Mouse (Mus musculus) frontal cortex, postnatal 10 days (tissue): ENCODE measurements around the gene Col9a2.
"Not testable (repeated sequence)": the region's sequence is repeated elsewhere in the genome, so short reads cannot be mapped to it uniquely, and the experiment has no call there.

ENCODE experiments used
- DNase-seq, 2 experiments: peaks; one replicate each; pipeline ENCODE4 v3.0.0; 2022; ENCODE audit warnings: low spot score in 2 of 2, mixed read lengths in 1 of 2

Col9a2 gene

DNA sequence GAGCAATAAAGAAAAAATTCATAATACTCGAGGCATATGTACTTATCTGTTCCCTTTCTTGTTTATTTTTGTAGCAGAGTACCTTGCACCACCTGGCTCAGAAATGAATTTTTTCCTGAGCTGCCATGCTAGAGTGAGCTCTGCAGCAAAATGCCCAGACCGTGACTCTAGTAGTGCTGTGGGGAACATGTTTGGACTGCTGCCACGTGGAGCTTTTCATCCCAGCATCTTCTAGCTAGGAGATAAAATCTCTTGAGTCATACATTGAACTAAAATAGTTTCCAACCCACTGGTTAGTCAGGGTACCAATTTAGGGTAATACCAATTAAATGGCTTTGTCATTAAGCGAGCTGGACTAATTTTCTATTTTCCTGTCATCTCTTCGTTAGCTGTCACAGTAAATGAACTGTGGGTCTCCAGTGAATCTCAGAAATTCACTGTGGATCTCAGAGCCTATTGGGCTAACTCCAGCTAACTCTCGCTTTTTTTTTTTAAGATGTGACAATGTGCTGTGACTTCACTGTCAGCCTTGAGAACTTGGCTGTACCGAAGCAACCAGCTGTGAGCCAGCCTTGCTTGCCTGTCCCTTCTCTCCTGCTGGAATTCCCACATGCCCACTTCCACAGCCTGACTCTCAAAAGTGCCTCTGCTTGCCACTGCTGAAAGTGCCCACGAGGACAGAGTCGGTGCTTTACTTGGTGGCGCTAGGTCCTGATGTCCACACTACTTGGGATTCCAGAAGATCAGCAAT lies 19.0 kb upstream of the Col9a2 start:
- DNase-seq: no peak

- DNase-seq: no peak
These were observed 17.3 kb upstream of the Col9a2 start for GRCm38 (mm10) chr4:121021911-121022310.

- no peak for DNase-seq
These were observed 15.7 kb upstream of the Col9a2 start for GRCm38 (mm10) chr4:121023464-121023863.

DNA sequence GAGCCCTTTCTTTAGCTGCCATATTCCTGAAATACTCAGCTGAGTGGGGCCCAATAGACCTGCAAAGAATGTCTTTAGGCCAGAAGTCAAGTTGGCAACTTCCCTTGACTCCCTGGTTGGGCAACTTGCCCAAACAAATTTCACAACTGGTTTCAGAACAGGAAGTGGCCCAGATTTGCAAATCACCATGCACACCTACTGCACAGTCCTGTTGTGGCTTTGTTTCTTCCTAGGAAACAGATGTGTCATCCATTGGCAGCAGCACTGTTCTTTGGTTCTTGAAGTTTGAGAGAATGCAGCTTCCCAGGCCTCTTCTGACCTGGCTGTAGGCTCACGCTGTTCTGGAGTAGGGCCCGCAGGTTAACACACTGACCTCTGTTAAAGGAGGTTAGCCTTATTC lies 15.2 kb upstream of the Col9a2 start:
- DNase-seq: no peak

GRCm38 (mm10) chr4:121025681-121026080 lies 13.5 kb upstream of the Col9a2 start:
- no peak for DNase-seq

DNA sequence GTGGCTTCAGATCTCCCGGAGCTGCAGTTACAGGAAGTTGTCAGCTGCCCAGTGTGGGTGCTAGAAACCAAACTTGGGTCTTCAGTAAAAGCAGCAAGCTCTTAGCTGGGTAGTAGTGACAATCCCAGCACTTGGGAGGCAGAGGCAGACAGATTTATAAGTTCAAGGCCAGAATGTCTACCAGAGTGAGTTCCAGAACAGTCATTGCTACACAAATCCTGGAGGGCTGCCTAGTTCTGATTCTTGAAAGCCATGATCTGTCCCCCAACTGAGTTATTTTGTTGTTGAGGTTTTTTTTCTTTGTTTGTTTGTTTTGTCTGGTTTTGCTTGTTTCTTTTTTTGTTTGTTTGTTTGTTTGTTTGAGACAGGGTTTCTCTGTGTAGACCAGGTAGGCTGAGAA lies 11.0 kb upstream of the Col9a2 start:
- no peak for DNase-seq

- DNase-seq: no peak
These were observed 10.4 kb upstream of the Col9a2 start for GRCm38 (mm10) chr4:121028659-121029392.

DNA sequence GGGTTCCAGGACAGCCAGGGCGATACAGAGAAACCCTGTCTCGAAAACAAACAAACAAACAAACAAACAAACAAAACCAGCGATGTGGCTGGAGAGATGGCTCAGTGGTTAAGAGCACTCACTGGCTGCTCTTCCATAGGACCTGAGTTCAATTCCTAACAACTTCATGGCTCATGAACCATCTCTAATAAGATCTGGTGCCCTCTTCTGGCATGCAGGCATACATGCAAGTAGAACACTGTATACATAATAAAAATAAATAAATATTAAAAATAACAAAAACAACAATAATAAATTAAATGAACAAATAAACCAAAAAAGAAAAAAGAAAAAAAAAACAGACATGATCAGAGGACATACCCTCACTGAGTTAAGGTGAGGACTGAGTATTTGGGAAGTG lies 9.6 kb upstream of the Col9a2 start:
- no peak for DNase-seq

DNA sequence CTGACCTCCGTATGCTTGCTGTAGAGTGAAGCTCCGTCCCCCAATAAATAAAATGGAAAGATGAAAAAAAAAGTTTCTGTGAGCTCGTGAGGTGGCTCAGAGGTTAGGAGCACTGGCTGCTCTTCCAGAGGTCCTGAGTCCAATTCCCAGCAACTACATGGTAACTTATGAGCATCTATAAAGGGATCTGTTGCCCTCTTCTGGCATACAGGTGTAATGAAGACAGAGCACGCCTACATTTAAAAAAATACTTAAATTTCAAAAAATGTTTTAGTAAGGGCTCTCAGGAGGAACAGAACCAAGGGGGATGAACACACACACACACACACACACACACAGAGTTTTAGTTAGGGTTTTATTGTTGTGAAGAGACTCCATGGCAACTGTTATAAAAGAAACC lies 7.7 kb upstream of the Col9a2 start:
- no peak for DNase-seq

- DNase-seq: no peak
These were observed 6.2 kb upstream of the Col9a2 start for GRCm38 (mm10) chr4:121033006-121033405.

DNA sequence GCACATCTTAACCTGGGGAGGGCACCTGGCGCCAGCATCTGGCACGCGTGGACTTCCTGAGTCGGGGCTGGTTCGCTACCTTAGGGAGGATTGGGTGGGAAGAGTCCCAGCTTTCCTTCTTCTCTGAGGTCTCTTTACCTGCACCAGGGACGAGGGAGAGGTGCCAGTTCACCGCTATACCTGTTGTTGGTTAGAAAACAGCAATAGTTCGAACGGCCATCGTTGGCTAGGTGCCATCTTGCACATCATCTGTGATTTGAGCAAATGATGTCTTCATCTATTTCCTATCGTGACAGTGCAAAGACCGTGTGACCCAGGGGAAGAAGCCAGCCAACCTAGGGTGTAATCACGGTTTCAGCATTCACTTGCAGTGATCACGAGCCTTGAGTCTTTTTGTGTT lies 1.1 kb downstream of the Col9a2 start:
- no peak for DNase-seq

DNA sequence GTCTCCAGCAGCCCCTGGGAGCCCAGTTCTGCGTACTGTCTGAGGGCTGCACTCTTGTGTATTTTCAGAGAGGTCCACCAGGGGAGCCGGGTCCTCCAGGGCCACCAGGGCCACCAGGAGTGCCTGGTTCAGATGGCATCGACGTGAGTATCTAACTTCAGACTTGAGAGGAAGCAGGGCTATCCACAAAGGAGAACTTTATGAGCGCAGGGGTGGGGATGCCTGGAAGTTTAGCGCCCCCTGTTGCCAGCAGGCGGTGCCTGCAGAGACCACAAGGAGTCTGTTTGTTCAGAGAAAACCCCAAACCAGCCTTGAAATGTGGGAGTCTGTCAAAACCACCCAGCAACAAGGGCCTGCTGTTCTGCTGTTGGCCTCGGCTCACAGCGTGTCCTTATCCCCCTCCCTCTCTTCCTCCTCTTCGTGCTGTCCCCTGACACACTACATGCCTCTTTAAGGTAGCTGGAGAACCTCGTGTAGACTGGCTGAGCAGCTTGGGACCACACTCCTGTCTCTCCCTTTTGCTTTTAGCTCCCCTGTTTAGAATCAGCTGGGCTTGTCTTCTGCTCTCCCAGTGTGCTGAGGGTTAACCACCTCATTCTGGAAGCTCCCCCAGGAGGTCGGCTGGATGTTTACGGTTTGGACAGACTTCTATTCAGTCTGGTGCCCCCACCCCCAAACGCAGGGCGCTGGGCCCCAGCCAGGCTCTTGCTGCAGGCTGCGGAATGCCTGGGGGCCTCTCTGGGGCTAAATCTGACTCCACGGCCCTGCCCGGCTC lies 1.9 kb downstream of the Col9a2 start:
- peak; percentile 69 to 75 for DNase-seq

DNA sequence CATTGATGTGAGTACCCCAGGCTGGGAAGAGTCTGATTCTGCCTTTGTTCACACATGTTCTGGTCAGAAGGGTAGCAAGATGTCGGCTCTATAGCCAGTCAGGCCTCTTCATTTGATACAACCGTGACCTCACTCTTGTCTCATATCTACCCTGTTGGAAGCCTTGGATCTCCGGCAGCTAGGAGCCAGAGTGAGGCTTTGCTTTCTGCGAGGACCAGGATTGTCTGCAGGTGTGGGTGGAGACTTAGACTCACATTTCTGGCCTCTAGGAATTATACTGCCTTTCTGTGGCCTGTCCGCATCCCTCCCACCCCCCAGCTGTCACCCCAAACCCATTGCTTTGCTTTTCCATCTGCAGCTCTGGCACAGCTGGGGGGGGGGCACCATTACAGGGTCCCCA lies 3.3 kb downstream of the Col9a2 start:
- no peak for DNase-seq

- DNase-seq: no peak
These were observed 3.8 kb downstream of the Col9a2 start for GRCm38 (mm10) chr4:121042946-121043345.

- no peak for DNase-seq
These were observed 12.7 kb downstream of the Col9a2 start for GRCm38 (mm10) chr4:121051863-121052262.

- no peak for DNase-seq
These were observed 13.5 kb downstream of the Col9a2 start for GRCm38 (mm10) chr4:121052454-121053323.

- DNase-seq: no peak
These were observed 17.2 kb downstream of the Col9a2 start for GRCm38 (mm10) chr4:121056342-121056741.

DNA sequence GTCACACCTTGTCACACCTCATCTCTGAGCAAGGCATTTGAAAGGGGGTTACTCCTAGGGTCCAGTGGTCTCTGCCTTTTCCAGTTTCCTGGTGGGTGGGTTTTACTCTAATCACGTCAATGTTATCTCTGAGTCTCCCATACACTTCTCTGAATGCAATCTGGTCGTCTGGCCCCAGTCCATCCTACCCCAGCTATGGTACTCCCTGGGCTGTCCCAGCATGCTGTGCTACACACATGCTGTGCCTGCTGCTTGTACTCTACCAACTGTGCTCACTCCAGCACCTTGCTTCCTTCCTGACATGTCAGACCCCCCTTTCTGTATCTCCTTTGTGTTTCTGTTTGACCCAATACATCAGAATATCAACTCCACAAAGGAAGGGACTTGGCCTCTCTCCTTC lies 17.8 kb downstream of the Col9a2 start:
- no peak for DNase-seq

DNA sequence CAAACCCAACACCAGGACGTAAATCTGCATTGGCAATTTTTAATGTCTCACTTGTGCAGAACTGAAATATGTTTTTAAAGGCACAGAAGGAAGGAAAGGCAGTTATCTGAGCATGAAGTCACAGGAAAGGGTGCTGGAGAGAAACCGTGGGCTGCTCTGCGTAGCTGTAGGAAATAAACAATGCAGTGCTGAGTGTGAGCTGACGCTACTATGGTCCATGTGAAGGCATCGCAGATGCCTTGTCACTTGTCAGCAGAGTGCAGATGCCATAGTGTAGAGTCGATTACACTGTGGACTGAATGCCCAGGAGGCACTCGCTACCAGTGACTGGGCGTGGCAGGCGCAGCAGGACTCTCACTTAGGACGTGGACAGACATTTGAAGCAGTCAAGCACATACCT lies 20.0 kb downstream of the Col9a2 start:
- DNase-seq: not testable (repeated sequence)

- DNase-seq: no peak
These were observed 26.2 kb downstream of the Col9a2 start for GRCm38 (mm10) chr4:121065336-121065735.

DNA sequence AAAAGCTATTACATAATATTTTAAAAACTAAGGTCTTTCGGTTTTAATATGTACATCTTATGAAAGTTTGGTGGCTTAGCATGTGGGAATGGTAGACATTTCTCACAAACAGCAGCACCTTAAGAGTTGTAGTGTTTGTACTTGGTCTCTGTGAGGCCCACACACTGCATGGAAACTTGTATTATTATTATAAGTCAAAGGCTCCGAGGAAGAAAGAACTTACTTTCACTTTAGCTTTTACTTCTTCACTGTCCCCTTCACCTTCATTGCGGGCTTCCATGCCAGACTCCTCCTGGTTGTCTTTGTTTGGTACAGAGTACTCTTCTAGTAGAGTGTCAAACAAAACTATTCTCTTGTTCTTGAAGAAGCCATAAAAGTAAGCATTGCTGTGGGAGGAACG lies 35.1 kb downstream of the Col9a2 start:
- no peak for DNase-seq
